Mouse (Mus musculus): ENCODE results near the gene Zfp951. TPM values are rescaled to one million over a fixed set of nuclear protein-coding genes. Genes with fewer than 3 reads are reported as not detected.

The Zfp951 gene
- polyA plus RNA-seq, 1 experiment from 2014 or later: 1.6 TPM

Other genes with a start within 250 kb of the Zfp951 start
- 0.40 and 0.62 TPM in 2 replicates for gene Abcg3, start 122.6 kb upstream of the Zfp951 start, polyA plus RNA-seq (2014; fragmentation: Nextera tagmentation; extraction: Ambion mirVana)